Mouse (Mus musculus): ENCODE results near the gene H2-Ke6. TPM values are rescaled to one million over a fixed set of nuclear protein-coding genes. Genes with fewer than 3 reads are reported as not detected.

The H2-Ke6 gene
- 100 to 1,000 TPM; 183 to 346 TPM for polyA plus RNA-seq (2017; shearing (Covaris generic))

DNA sequence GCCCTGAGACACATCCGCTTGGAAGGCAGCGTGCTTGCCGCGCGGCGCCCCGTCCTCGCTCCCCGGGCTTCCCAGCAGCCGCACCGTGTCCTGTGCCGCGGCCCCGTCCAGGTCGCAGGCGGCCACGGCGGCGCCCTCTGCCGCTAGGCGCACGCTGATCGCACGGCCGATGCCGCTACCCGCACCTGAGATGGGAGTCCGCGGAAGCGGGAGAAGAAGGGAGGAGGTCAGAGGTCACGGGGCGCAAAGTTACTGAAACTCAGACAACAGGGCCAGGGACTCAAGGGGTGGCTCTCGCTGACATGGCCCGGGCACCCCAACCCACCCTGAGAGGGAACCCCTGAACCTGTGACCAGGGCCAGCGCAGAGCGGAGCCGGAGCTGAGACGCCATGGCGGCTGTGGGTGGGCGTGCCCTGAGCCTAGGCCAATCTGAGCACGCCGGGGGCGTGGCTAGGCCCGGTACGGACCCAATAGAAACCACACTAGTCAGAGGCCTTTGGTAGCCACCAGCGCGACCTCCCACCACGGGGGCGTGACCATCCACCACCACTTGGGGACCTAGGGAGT is at the start of gene H2-Ke6:
TSS of gene H2-Ke6 (minus strand) at position 405 of the 568 bp plus-strand sequence.

DNA sequence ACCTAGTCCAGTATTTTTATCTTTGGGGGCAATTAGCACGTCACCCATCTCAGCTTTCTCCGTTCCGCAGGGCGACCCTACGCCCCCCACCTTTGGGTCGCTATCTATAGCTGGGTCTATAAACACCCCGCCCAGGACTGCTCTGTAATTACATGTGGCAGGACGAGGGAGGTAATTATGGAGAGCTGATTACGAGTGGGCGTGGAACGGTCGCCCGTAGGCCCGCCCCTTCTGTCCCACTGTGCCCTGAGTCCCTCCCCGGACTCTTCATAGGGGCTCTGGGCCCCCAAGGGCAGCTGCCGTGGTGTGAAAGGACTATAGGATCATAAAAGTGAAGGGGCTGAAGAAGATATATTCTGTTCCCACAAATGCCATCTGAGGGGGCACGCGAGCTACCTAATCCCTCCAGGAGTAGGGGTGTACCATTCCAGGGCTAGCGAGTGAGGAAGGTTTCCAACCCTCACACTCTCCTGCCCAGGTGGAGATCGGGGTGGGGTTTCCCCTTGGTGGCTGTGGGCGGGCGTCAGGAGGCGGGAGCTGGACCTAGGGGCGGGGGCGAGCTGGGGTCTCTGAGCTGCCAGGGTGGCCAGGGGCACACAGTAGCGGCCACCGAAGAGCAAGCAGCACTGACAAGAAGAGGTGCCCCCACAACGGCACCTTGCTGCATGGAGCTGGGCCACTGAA is 11.2 kb upstream of the H2-Ke6 start, which contains the start of gene Col11a2:
TSS of gene Col11a2 (plus strand) at position 560 of the 684 bp plus-strand sequence.

DNA sequence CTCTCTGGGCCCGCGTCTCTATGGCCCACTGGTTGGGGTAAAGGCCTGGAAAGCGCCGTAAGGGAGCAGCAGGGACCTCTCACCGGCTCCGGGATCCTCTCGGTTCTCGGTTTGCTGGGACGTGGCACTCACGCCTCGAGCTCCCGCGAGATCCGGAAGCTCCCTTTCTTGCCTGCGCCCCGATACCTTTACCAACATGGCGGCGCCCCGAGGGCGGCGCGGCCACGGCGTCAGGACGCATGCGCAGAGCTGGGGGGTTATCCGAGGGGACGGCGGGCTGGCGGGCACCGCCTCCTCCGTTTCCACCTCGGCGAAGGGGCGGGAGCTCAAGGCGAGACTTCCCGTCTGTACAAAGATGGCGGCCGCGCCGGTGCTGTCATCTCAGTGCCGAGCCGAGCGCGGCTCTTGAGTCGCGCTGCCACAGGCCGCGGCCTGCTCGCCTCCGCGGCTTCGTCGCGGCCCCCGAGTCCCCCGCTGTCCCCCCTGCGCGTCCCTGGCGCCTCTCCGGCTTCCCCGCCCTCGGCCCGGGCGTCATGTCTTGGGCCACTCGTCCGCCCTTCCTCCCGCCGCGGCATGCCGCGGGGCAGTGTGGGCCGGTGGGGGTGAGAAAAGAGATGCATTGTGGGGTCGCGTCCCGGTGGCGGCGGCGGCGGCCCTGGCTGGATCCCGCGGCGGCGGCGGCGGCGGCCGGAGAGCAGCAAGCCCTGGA is 3.8 kb upstream of the H2-Ke6 start, which contains the start of the genes Slc39a7 and Rxrb:
TSS of gene Slc39a7 (minus strand) at position 218 of the 709 bp plus-strand sequence.
TSS of gene Rxrb (plus strand) at position 348 of the 709 bp plus-strand sequence.

DNA sequence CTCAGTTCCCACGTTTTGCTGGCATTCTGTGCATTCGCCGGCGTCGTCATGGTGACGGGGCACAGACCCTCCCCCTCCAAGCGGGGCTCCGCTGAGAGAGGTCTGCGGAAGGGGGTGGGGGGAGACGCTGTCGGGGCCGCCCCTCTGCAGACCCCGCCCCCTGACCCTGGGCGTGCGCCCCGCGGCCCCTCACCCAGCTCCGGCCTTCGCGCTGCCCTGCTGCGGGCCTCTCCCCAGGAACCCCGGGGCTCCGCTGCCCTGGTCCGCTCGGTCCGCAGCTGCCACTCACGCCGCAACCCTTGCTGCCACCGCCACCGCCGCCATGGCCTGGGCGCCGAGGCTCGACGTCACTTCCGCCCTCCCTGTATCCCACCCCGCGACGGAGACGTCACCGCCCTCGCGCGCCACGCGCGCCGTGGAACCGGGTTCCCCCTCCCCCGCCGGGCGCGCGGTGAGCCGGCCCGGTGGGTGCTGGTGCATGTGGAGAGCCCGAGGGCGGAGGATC is 3.5 kb downstream of the H2-Ke6 start, which contains the start of gene Ring1:
TSS of gene Ring1 (minus strand) at position 364 of the 505 bp plus-strand sequence.

DNA sequence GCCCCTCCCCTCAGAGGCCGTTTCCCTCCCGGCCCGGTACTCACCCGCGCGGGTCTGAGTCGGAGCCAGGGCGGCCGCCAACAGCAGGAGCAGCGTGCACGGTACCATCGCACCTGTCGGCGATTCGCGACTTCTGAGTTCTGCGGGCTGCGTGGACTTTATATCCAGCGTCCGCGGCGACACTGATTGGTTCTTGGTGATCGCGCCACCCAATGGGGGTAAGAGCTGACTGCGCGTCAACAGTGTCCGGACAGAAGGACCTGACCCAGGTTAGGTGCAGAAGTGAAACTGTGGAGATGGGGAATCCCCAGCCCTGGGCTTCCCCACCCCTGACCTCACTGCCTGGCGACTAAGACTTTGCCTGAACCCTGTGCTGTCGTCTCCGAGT is 27.7 kb downstream of the H2-Ke6 start, which contains the start of gene H2-K1:
TSS of gene H2-K1 (minus strand) at position 198 of the 388 bp plus-strand sequence.

Other genes with a start within 250 kb of the H2-Ke6 start
- gene Angptl4, start 246.2 kb downstream of the H2-Ke6 start, polyA plus RNA-seq (2017; shearing (Covaris generic)): 1 to 10 TPM; 2.2 to 9.0 TPM
- 1 to 10 TPM; 5.5 to 8.4 TPM for gene Kank3, start 217.5 kb downstream of the H2-Ke6 start, polyA plus RNA-seq (2017; shearing (Covaris generic))
- 1,000 to 10,000 TPM in 1 of 2 experiments, 100 to 1,000 TPM in 1; 711 to 1,323 TPM for gene Rps28, start 203.5 kb downstream of the H2-Ke6 start, polyA plus RNA-seq (2017; shearing (Covaris generic))
- gene Ndufa7, start 203.5 kb downstream of the H2-Ke6 start, polyA plus RNA-seq (2017; shearing (Covaris generic)): 100 to 1,000 TPM; 336 to 377 TPM
- 10 to 100 TPM; 10.3 to 32.6 TPM for gene Cd320, start 185.0 kb downstream of the H2-Ke6 start, polyA plus RNA-seq (2017; shearing (Covaris generic))
- not detected for gene Gm7029, start 154.2 kb downstream of the H2-Ke6 start, polyA plus RNA-seq (2017; shearing (Covaris generic))
- 10 to 100 TPM in 1 of 2 experiments, 1 to 10 TPM in 1; 5.4 to 10.0 TPM for gene Kifc1, start 137.4 kb downstream of the H2-Ke6 start, polyA plus RNA-seq (2017; shearing (Covaris generic))
- gene Platr17, start 122.9 kb downstream of the H2-Ke6 start, polyA plus RNA-seq (2017; shearing (Covaris generic)): 1 to 10 TPM; 3.2 to 8.3 TPM
- 100 to 1,000 TPM; 126 to 129 TPM for gene Daxx, start 118.6 kb downstream of the H2-Ke6 start, polyA plus RNA-seq (2017; shearing (Covaris generic))
- gene Tapbp, start 112.2 kb downstream of the H2-Ke6 start, polyA plus RNA-seq (2017; shearing (Covaris generic)): 100 to 1,000 TPM; 650 to 721 TPM
- gene Zbtb22, start 112.2 kb downstream of the H2-Ke6 start, polyA plus RNA-seq (2017; shearing (Covaris generic)): 10 to 100 TPM; 18.2 to 18.6 TPM
- gene Rgl2, start 98.5 kb downstream of the H2-Ke6 start, polyA plus RNA-seq (2017; shearing (Covaris generic)): 100 to 1,000 TPM; 109 to 112 TPM
- 100 to 1,000 TPM; 145 to 156 TPM for gene Pfdn6, start 87.7 kb downstream of the H2-Ke6 start, polyA plus RNA-seq (2017; shearing (Covaris generic))
- 10 to 100 TPM; 46.5 to 72.2 TPM for gene Wdr46, start 87.4 kb downstream of the H2-Ke6 start, polyA plus RNA-seq (2017; shearing (Covaris generic))
- 10 to 100 TPM; 37.5 to 47.5 TPM for gene B3galt4, start 76.6 kb downstream of the H2-Ke6 start, polyA plus RNA-seq (2017; shearing (Covaris generic))
- gene Vps52, start 72.2 kb downstream of the H2-Ke6 start, polyA plus RNA-seq (2017; shearing (Covaris generic)): 10 to 100 TPM; 61.1 to 66.8 TPM
- 1,000 to 10,000 TPM; 1,636 to 3,186 TPM for gene Rps18, start 72.1 kb downstream of the H2-Ke6 start, polyA plus RNA-seq (2017; shearing (Covaris generic))
- gene H2-K1, start 27.7 kb downstream of the H2-Ke6 start, polyA plus RNA-seq (2017; shearing (Covaris generic)): over 10,000 TPM; 11,900 to 12,872 TPM
- 10 to 100 TPM; 27.7 to 36.2 TPM for gene Ring1, start 3.4 kb downstream of the H2-Ke6 start, polyA plus RNA-seq (2017; shearing (Covaris generic))
- 10 to 100 TPM; 80.0 to 90.9 TPM for gene Slc39a7, start 3.6 kb upstream of the H2-Ke6 start, polyA plus RNA-seq (2017; shearing (Covaris generic))
- gene Rxrb, start 3.8 kb upstream of the H2-Ke6 start, polyA plus RNA-seq (2017; shearing (Covaris generic)): 10 to 100 TPM; 43.3 to 60.3 TPM
- gene Col11a2, start 11.4 kb upstream of the H2-Ke6 start, polyA plus RNA-seq (2017; shearing (Covaris generic)): 1 to 10 TPM in 1 of 2 experiments, under 1 TPM in 1; 0.86 to 1.7 TPM
- gene H2-Oa, start 64.3 kb upstream of the H2-Ke6 start, polyA plus RNA-seq (2017; shearing (Covaris generic)): 10 to 100 TPM; 19.9 to 60.5 TPM
- 100 to 1,000 TPM; 113 to 424 TPM for gene H2-DMa, start 91.5 kb upstream of the H2-Ke6 start, polyA plus RNA-seq (2017; shearing (Covaris generic))
- 100 to 1,000 TPM; 158 to 192 TPM for gene Brd2, start 94.6 kb upstream of the H2-Ke6 start, polyA plus RNA-seq (2017; shearing (Covaris generic))
- gene H2-DMb2, start 115.2 kb upstream of the H2-Ke6 start, polyA plus RNA-seq (2017; shearing (Covaris generic)): 10 to 100 TPM in 1 of 2 experiments, 1 to 10 TPM in 1; 6.4 to 25.9 TPM
- 10 to 100 TPM in 1 of 2 experiments, 1 to 10 TPM in 1; 3.4 to 17.2 TPM for gene H2-DMb1, start 125.0 kb upstream of the H2-Ke6 start, polyA plus RNA-seq (2017; shearing (Covaris generic))
- gene Tap1, start 159.5 kb upstream of the H2-Ke6 start, polyA plus RNA-seq (2017; shearing (Covaris generic)): 100 to 1,000 TPM; 385 to 581 TPM
- gene Psmb9, start 159.7 kb upstream of the H2-Ke6 start, polyA plus RNA-seq (2017; shearing (Covaris generic)): 100 to 1,000 TPM; 596 to 730 TPM
- gene Psmb8, start 169.7 kb upstream of the H2-Ke6 start, polyA plus RNA-seq (2017; shearing (Covaris generic)): 1,000 to 10,000 TPM; 1,449 to 1,599 TPM
- 100 to 1,000 TPM; 207 to 347 TPM for gene Tap2, start 175.5 kb upstream of the H2-Ke6 start, polyA plus RNA-seq (2017; shearing (Covaris generic))
- gene H2-Ob, start 210.8 kb upstream of the H2-Ke6 start, polyA plus RNA-seq (2017; shearing (Covaris generic)): 10 to 100 TPM; 22.8 to 55.0 TPM
- 10 to 100 TPM; 40.5 to 91.7 TPM for gene H2-Ab1, start 229.6 kb upstream of the H2-Ke6 start, polyA plus RNA-seq (2017; shearing (Covaris generic))